Mouse (Mus musculus): Measurements from ENCODE around the gene Camp.

The Camp gene

DNA sequence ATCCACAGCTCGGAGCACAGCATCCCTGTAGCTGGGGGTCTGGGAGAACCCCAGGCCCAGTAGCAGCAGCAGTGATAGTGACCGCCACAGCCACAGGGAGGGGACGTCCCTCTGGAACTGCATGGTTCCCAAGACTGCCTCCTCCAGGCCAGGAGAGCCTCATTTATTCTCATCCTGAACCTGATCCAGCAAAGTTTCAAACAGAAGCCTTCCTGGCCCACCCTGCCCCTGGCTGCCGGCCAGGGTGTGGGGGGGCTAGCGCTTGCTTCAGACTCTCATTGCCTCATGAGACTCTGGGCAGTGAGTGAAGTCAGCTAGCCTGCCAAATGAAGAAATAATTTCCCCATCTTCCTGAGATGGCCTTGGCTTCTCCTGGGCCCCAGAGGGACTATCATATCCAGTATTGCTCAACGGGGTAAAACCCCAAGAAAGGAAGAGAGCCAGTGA lies at the start of gene Camp:
Gene Camp (minus strand): TSS at position 306 of the 447 bp plus-strand sequence.
- no peak for ATAC-seq (ENCODE audit: insufficient number of reproducible peaks, low FRiP score, low TSS enrichment)

DNA sequence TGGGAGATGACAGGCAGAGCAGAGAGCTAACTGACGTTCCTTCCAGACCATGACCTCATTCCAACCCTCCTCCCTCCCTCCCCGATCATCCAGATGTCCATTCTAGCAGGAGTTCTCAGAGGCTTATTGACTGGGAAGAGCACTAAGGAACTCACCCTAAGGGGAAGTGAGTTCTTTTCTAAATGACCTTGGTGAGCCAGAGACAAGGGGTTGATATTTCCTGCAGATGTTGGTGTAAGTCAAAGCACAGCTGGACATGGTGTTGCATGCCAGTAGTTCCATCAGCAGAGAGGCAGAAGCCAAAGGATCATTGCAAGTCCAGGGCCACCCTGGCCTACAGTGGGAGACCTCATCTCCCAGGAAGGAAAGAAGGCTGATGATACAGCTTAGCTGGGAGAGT lies 48.6 kb upstream of the Camp start:
- ATAC-seq (ENCODE audit: insufficient number of reproducible peaks, low FRiP score, low TSS enrichment): no peak

DNA sequence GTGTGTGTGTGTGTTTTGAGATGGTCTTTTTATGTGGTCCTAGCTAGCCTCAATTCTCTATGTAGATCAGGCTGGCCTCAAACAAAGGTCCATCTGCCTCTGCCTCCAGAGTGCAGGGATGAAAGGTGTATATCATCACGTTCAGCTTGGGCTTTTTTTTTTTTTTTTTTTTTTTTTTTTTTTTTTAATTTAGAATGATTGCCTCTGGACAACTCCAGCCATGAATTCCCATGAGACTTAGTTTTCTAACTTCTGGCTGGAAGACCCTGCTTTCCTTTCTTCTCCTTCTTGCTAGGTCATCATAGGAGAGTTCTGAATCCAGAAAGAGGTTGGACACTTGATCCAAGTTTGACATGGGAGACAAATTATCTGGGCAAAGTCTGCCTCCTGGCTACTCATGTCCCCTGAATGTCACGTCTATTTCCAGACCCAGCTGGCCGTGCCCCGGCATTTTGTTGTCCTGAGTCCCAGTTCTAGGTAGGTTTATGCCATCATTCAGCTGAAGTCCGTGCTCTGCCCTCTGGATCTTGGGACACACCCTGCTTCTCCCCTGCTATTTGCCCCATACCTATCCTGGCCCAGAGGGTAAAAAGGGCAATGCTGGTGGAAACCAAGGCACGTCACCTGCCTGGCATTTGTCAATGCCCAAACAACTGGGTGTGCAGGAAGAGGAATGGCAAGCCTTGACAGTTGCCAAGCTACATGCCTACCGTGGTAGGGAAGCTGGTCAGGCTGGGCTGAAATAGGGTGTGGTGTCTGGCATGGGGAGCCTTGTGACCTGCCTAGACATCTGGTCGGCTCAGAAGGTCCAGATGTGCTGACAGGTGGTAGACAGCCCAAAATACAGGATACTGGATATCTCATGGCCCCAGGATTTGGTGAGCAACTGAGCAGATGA lies 47.1 kb upstream of the Camp start:
- ATAC-seq (ENCODE audit: insufficient number of reproducible peaks, low FRiP score, low TSS enrichment): no peak

GRCm38 (mm10) chr9:109895593-109895992 lies 46.2 kb upstream of the Camp start:
- no peak for ATAC-seq (ENCODE audit: insufficient number of reproducible peaks, low FRiP score, low TSS enrichment)

GRCm38 (mm10) chr9:109894413-109895090 lies 45.1 kb upstream of the Camp start:
- ATAC-seq (ENCODE audit: insufficient number of reproducible peaks, low FRiP score, low TSS enrichment): no peak

DNA sequence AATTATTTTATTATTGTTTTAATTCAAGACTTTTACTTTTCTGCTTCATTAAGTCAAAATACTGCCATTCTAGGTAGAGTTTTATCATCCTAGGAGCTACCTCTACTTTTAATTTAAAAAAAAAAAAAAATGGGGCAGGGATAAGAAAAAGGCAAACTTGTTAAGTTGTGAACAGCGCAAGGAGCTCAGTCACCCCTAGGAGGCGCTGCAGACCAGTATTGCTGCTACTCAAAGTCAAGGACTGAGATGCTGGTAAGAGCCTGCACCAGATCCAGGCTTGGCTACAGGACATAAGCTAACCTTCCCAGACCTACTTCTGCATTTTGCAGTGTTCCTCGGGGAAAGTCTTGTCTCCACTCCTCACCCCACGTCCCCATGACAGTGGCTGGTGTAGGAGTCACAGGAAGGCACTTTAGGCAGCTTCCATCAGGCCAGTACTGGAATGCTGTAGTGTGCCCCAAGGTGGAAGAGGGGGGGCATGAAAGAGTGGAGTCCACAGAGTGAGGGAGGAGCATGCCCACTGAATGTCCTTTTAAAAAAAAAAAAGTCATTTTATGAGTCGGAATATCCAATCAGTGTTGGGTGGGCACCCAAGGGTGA lies 43.3 kb upstream of the Camp start:
- peak; percentile 49; the same call in 1 of the 2 replicates for ATAC-seq (ENCODE audit: insufficient number of reproducible peaks, low FRiP score, low TSS enrichment)

- ATAC-seq (ENCODE audit: insufficient number of reproducible peaks, low FRiP score, low TSS enrichment): peak; percentile 43; the same call in 1 of the 2 replicates
These were observed 42.1 kb upstream of the Camp start for GRCm38 (mm10) chr9:109891501-109891900.

GRCm38 (mm10) chr9:109887321-109887720 lies 37.9 kb upstream of the Camp start:
- no peak for ATAC-seq (ENCODE audit: insufficient number of reproducible peaks, low FRiP score, low TSS enrichment)

DNA sequence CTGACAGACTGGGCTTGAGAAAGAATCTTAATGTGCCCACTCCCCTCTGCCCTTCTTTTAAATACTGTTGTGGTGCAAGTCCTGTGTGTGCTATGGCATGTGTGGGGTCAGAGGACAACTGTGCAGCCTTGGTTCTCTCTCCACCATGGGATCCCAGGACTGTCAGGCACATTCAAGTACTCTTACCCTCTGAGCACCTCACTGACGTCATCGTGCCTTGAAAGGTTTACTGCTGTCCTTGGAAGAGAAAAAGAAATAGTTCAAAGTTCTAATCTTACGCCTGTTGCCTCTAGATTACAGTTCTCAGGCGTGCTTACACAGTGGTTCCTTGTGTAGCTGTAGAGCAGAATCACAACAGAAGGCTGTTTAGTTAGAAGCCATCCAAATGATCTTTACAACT lies 36.8 kb upstream of the Camp start:
- no peak for ATAC-seq (ENCODE audit: insufficient number of reproducible peaks, low FRiP score, low TSS enrichment)

- no peak for ATAC-seq (ENCODE audit: insufficient number of reproducible peaks, low FRiP score, low TSS enrichment)
These were observed 29.9 kb upstream of the Camp start for GRCm38 (mm10) chr9:109879305-109879704.

DNA sequence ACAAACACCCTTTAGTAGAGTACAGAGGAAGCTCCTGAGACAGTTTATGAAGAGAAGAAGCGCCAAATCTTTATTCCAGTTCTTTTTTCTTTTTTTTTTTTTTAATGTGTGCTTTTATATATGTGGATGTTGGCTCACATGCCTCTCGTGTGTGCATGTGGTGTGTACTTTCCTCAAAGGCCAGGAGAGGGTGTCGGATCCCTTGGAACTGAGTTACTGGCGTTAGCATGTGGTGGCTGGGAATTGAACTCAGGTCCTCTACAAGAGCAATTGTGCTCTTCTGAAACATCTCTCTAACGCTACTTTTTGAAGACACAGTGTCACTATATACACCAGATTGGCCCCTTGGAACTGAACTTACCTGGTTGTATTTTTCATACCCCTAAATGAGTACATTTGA lies 28.2 kb upstream of the Camp start:
- no peak for ATAC-seq (ENCODE audit: insufficient number of reproducible peaks, low FRiP score, low TSS enrichment)

- no peak for ATAC-seq (ENCODE audit: insufficient number of reproducible peaks, low FRiP score, low TSS enrichment)
These were observed 27.3 kb upstream of the Camp start for GRCm38 (mm10) chr9:109876756-109877155.

DNA sequence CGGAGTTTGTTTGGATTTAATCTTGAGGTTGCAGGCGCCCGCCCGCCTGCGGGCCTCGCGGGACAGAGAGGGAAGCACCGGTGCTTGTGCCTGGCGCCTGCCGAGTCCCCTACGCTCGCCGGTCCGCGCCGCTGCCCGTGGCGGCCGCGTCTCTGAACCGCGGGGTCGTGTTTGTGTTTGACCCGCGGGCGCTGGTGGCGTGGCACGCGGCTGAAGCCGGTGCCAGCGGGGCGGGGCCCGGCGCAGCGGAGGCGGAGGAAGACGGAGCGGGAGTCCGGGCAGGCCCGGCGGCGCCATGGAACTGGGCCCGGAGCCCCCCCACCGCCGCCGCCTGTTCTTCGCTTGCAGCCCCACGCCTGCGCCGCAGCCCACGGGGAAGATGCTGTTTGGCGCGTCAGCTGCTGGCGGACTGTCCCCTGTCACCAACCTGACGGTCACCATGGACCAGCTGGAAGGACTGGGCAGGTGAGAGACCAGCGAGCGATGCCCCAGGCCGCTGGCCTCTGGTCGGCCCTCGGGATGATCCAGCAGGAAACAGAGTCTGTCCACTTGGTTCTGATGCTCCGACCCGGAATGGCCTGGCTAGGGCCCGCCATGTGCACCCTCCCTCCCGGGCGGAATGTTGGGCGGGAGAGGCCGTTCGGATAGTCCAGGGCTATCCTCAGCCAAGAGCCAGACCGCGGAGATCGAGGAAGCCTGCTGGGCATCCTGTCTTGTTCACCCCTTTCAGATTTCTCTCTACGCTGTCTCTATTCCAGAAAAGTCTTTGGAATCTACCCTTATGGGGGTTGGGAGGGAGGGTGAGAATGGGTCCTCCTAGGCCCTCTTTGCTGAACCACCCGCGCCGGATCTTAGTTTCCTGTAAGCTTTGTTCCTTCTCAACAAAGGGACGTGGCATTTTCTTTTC lies 26.5 kb upstream of the Camp start:
- ATAC-seq (ENCODE audit: insufficient number of reproducible peaks, low FRiP score, low TSS enrichment): peak; percentile 53

GRCm38 (mm10) chr9:109874797-109875691 lies 25.6 kb upstream of the Camp start, which contains the start of gene Cdc25a:
TSS of gene Cdc25a (plus strand) at chr9:109875579.
- peak; percentile 96 for ATAC-seq (ENCODE audit: insufficient number of reproducible peaks, low FRiP score, low TSS enrichment)

DNA sequence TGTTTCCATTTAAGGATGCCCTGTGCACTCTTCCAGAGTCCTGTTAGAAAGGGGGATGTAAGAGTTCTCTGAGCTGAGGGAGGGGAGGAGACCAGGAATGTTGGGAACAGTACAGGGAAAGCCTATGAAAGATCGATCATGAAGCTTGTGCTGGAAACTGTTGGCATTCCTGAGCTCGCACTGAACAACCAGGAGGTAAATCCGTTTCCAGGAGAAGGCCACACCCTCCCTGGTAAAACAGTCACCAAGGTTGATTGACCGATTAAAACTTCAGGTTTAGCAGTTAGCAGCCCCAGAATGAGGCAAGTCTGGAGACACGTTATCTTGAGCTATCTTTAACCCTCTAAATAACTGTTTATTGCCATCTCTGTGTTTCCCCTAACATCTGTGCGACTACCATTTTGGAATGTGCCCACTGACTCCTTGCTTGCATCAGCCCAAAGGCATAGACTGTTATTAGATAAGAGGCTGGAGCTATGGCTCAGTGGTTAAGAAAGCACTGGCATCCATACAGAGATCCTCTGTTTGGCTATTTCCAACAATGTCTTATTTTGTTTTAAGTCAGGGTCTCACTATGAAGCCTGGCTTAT lies 21.7 kb upstream of the Camp start:
- ATAC-seq (ENCODE audit: insufficient number of reproducible peaks, low FRiP score, low TSS enrichment): no peak

DNA sequence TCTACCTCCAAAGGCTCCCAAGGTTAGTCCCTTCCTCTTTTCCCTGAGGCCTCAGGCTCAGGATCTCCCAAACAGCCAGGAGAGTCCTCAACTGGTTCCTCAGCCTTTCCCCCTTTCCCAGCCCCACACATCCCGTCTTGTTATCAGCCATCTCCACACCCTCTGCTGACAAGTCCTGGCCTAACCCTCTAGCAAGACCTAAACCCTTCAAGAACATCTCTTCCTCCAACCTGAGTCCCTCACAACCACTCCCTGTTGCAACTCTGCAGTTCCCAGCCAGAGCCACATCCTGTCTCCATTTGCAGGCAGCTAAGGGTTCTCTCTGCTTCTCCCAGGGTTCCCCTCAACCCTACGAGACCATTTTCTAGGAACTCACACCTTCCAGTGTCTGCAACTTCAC lies 16.8 kb upstream of the Camp start:
- ATAC-seq (ENCODE audit: insufficient number of reproducible peaks, low FRiP score, low TSS enrichment): no peak

DNA sequence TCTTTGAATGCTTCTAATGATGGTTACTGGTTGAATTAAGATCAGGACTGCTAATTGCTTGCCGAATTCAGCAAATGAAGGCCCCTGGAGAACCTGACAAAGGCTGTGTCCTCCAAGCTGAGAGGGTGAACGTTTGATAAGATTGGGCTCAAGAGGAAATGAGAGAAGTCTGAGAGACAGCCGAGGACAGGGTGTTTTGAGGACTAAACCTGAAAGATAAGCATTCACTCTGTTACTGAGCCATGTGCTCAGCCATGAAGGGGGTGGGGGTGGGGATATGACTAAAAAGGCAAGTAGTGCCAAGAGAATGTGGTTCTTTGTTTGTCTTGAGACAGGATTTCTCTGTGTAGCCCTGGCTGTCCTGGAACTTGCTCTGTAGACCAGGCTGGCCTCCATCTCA lies 13.7 kb upstream of the Camp start:
- ATAC-seq (ENCODE audit: insufficient number of reproducible peaks, low FRiP score, low TSS enrichment): no peak

DNA sequence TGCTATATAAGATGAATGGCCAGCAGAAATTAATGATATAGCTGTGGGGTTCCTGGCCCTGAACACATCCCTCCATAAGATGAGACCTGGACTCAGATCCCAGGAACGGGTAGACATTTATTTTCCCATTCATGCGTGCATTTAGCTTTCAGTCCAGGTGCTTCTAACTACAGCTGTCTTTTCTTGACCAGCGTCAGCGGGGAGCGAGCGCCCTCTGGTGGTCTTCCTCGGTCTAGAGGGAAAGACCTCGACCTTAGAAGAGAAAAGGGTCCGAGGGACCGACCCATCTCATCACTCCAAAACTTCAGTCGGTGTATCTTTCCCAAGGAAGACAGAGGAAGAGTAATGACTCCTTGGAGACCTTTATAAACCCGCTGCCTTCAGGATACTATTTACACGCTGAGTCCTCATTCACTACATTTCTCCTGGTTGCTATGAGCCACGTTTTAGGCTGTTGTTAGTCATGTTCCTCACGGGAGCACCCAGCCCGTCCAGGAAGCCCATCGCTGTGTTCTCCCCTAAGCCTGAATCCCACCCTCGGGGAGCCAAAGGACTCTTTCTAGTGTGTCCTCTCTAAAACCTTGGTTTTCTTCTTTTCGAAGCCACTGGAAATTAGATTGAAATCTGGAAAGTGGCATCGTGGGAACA lies 13.1 kb upstream of the Camp start:
- peak; percentile 49; the same call in 1 of the 2 replicates for ATAC-seq (ENCODE audit: insufficient number of reproducible peaks, low FRiP score, low TSS enrichment)
